Mouse (Mus musculus): Measurements from ENCODE around the gene Gm10912.

- TF ChIP-seq CTCF (IDR thresholded peaks at IDR 0.05; ENCODE audit: borderline replicate concordance, control insufficient read depth, extremely low read depth, insufficient read depth, low read length, poor library complexity) (no peak), POLR2A (IDR thresholded peaks at IDR 0.05; ENCODE audit: control insufficient read depth, extremely low read depth, insufficient read depth, low read length, poor library complexity) (no peak)
Measured at GRCm38 (mm10) chr2:104110031-104110430, 44.4 kb downstream of the Gm10912 start.
